Mouse (Mus musculus) neural tube, embryonic 15.5 days (tissue): Measurements from ENCODE around the gene Klhl41. TPM values are rescaled to one million over a fixed set of nuclear protein-coding genes. Genes with fewer than 3 reads are reported as not detected.
A peak's percentile ranks its signal among the peaks of the same experiment; 100 is the strongest.
"Not testable (repeated sequence)": the region's sequence is repeated elsewhere in the genome, so short reads cannot be mapped to it uniquely, and the experiment has no call there.

Source experiments
- ATAC-seq: fragments of 200-750 bp; cut with Nextera tagmentation; 2 replicates; pipeline ENCODE4 v1.8.0; 2017; ENCODE audit warnings: mild to moderate bottlenecking, moderate TSS enrichment, moderate library complexity; ENCODE audit not compliant: low FRiP score
- H3K27ac ChIP-seq: fragments of 300-500 bp; sonication (generic); replicated peaks from 2 replicates; pipeline ENCODE4 v1.5.1; 2015; ENCODE audit warnings: mild to moderate bottlenecking, inconsistent platforms
- H3K27me3 ChIP-seq: fragments of 300-500 bp; sonication (generic); replicated peaks from 2 replicates; pipeline ENCODE4 v1.6.1; 2015; ENCODE audit warnings: inconsistent platforms
- H3K36me3 ChIP-seq: fragments of 300-500 bp; sonication (generic); 2 replicates; pipeline ENCODE4 v1.6.1; 2015; ENCODE audit warnings: inconsistent platforms
- H3K4me1 ChIP-seq: fragments of 300-500 bp; sonication (generic); 2 replicates; pipeline ENCODE4 v1.6.1; 2015; ENCODE audit warnings: inconsistent platforms
- H3K4me2 ChIP-seq: fragments of 300-500 bp; sonication (generic); 2 replicates; pipeline ENCODE4 v1.6.1; 2015; ENCODE audit warnings: inconsistent platforms, mild to moderate bottlenecking, moderate library complexity
- H3K4me3 ChIP-seq: fragments of 300-500 bp; sonication (generic); replicated peaks from 2 replicates; pipeline ENCODE4 v1.5.1; 2015; ENCODE audit warnings: mild to moderate bottlenecking, inconsistent platforms
- H3K9ac ChIP-seq: fragments of 300-500 bp; sonication (generic); replicated peaks from 2 replicates; pipeline ENCODE4 v1.6.1; 2015; ENCODE audit warnings: mild to moderate bottlenecking, inconsistent platforms
- H3K9me3 ChIP-seq: fragments of 300-500 bp; sonication (generic); replicated peaks from 2 replicates; pipeline ENCODE4 v1.6.1; 2016; ENCODE audit warnings: inconsistent platforms
- WGBS: fragments of 180-500 bp; shearing (Covaris S2); methylation state at CpG from one replicate; pipeline ENCODE4 v1.1.7; 2015; ENCODE audit warnings: mixed read lengths; 5-methylcytosine and 5-hydroxymethylcytosine counted together
- polyA plus RNA-seq: library from polyadenylated mRNA; unstranded; fragments of >200 nt; fragmentation: Nextera tagmentation; extraction: Ambion mirVana; gene quantifications from 2 replicates; pipeline ENCODE4 v1.2.1, GENCODE M21; 2015

The Klhl41 gene
- polyA plus RNA-seq, 1 experiment from 2014 or later, result 2.2 TPM

GRCm38 (mm10) chr2:69649716-69650115, 20.2 kb upstream of the Klhl41 start:
- no peak overlapping the region for H3K9ac ChIP-seq
- no peak for ATAC-seq
- H3K4me2 ChIP-seq, result no peak overlapping the region
- 91% methylated on average over 5 of the region's 5 CpGs for WGBS
- no peaks in the 10 kb centered on the region for H3K9me3 ChIP-seq
- H3K4me3 ChIP-seq, result no peak overlapping the region
- peaks cover 13% of the 10 kb centered on the region for H3K36me3 ChIP-seq
- peaks cover 10% of the 10 kb centered on the region for H3K4me1 ChIP-seq
- H3K27me3 ChIP-seq, result no peaks in the 10 kb centered on the region
- no peak overlapping the region for H3K27ac ChIP-seq

DNA sequence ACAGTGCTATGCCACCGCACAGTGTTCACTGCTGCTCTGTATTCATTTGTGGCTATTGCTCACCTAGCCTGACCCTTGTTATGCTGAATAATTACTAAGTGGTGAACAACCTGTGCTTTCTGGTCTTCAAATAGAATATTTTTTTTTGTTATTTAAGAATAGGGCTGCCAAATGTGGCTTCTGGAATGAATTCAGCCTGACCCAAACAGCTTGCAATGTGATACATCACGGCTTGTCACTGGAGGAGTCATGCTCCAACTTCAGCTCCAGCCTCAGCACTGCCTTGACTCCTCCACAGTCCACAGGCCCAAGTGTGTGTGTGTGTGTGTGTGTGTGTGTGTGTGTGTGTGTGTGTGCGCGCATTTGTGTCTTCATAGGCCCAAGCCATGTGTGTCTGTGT, 10.6 kb upstream of the Klhl41 start:
- ATAC-seq, result no peak
- H3K27ac ChIP-seq, result no peak overlapping the region
- H3K4me2 ChIP-seq, result no peak overlapping the region
- H3K4me1 ChIP-seq, result no peaks in the 10 kb centered on the region
- no peaks in the 10 kb centered on the region for H3K27me3 ChIP-seq
- no peaks in the 10 kb centered on the region for H3K9me3 ChIP-seq
- WGBS, result 98% methylated on average over 4 of the region's 4 CpGs
- no peak overlapping the region for H3K4me3 ChIP-seq
- peaks cover 69% of the 10 kb centered on the region for H3K36me3 ChIP-seq
- no peak overlapping the region for H3K9ac ChIP-seq

GRCm38 (mm10) chr2:69663827-69664476, 6.0 kb upstream of the Klhl41 start:
- no peaks in the 10 kb centered on the region for H3K27me3 ChIP-seq
- H3K9ac ChIP-seq, result no peak overlapping the region
- no peaks in the 10 kb centered on the region for H3K4me1 ChIP-seq
- no peaks in the 10 kb centered on the region for H3K9me3 ChIP-seq
- no peak overlapping the region for H3K4me3 ChIP-seq
- 91% methylated on average over 13 of the region's 13 CpGs for WGBS
- H3K36me3 ChIP-seq, result peaks cover 48% of the 10 kb centered on the region
- no peak overlapping the region for H3K4me2 ChIP-seq
- no peak overlapping the region for H3K27ac ChIP-seq
- no peak for ATAC-seq

DNA sequence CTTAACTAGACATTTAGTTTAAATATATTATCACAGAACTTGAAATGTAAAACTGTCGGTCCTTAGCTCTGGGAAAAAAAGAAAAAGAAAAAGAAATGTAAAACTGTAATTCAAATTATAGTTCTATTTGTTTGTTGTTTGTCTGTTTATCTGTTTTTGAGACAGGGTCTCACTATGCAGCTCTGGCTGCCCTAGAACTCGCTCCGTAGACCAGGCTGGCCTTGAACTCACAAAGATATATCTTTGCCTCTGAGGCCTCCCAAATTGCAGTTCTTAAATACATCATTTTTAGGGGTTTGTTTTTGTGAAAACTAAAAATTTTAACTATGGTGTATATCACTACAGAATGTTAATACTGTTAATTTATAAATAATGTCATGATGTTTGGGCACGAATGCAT, 2.3 kb upstream of the Klhl41 start:
- Histone ChIP-seq H3K27ac (no peak overlapping the region), H3K27me3 (no peaks in the 10 kb centered on the region), H3K36me3 (peaks cover 25% of the 10 kb centered on the region), H3K9me3 (no peaks in the 10 kb centered on the region), H3K4me3 (no peak overlapping the region), H3K9ac (no peak overlapping the region), H3K4me2 (no peak overlapping the region), H3K4me1 (no peaks in the 10 kb centered on the region)
- WGBS, result 97% methylated on average over 4 of the region's 4 CpGs
- no peak for ATAC-seq

DNA sequence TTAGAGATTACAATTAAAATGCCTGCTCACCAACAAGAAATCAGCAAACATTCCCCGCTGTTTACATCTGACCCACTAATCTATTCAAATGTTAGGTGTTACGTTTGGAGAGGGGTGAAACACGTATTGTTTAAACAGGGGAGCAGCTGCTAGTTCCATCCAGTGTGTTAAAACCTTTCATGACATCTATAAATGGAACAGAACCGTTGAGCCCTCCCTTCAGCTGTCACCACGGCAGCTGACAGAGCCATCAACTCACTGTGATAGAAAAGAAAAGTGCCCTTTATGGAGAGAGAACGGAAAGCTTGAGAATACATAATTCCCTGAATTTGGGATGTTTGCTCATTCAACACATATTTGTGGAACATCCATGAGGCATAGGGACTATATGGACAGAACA, 1.5 kb upstream of the Klhl41 start:
- no peak for ATAC-seq
- Histone ChIP-seq H3K4me2 (no peak overlapping the region), H3K27me3 (no peaks in the 10 kb centered on the region), H3K4me3 (no peak overlapping the region), H3K36me3 (peaks cover 18% of the 10 kb centered on the region; the same call in 1 of the 2 replicates), H3K4me1 (no peaks in the 10 kb centered on the region), H3K27ac (no peak overlapping the region), H3K9ac (no peak overlapping the region), H3K9me3 (no peaks in the 10 kb centered on the region)
- WGBS, result 67% methylated on average over 6 of the region's 6 CpGs

- Histone ChIP-seq H3K9me3 (no peaks in the 10 kb centered on the region), H3K4me1 (no peaks in the 10 kb centered on the region), H3K4me3 (no peak overlapping the region), H3K27me3 (no peaks in the 10 kb centered on the region), H3K4me2 (no peak overlapping the region), H3K9ac (no peak overlapping the region), H3K36me3 (no peaks in the 10 kb centered on the region), H3K27ac (no peak overlapping the region)
- 72% methylated on average over 5 of the region's 5 CpGs for WGBS
- no peak for ATAC-seq
Observed at GRCm38 (mm10) chr2:69673723-69674122, 3.8 kb downstream of the Klhl41 start.

- H3K9me3 ChIP-seq, result no peaks in the 10 kb centered on the region
- 72% methylated on average over 9 of the region's 9 CpGs for WGBS
- no peaks in the 10 kb centered on the region for H3K36me3 ChIP-seq
- H3K27me3 ChIP-seq, result no peaks in the 10 kb centered on the region
- H3K9ac ChIP-seq, result no peak overlapping the region
- no peak overlapping the region for H3K4me2 ChIP-seq
- ATAC-seq, result no peak
- H3K27ac ChIP-seq, result no peak overlapping the region
- no peak overlapping the region for H3K4me3 ChIP-seq
- H3K4me1 ChIP-seq, result no peaks in the 10 kb centered on the region
Observed at GRCm38 (mm10) chr2:69675266-69675665, 5.3 kb downstream of the Klhl41 start.

- H3K4me3 ChIP-seq, result no peak overlapping the region
- no peaks in the 10 kb centered on the region for H3K36me3 ChIP-seq
- no peak overlapping the region for H3K9ac ChIP-seq
- no peaks in the 10 kb centered on the region for H3K4me1 ChIP-seq
- H3K9me3 ChIP-seq, result no peaks in the 10 kb centered on the region
- H3K27ac ChIP-seq, result no peak overlapping the region
- ATAC-seq, result no peak
- no peak overlapping the region for H3K4me2 ChIP-seq
- WGBS, result 64% methylated on average over 2 of the region's 2 CpGs
- no peaks in the 10 kb centered on the region for H3K27me3 ChIP-seq
Observed at GRCm38 (mm10) chr2:69676713-69677112, 6.8 kb downstream of the Klhl41 start.

GRCm38 (mm10) chr2:69677215-69677614, 7.3 kb downstream of the Klhl41 start:
- not testable (repeated sequence) for H3K9me3 ChIP-seq, ATAC-seq, H3K27me3 ChIP-seq, H3K4me3 ChIP-seq, H3K27ac ChIP-seq, H3K4me1 ChIP-seq, H3K9ac ChIP-seq, H3K4me2 ChIP-seq, H3K36me3 ChIP-seq
- 87% methylated on average over 2 of the region's 2 CpGs for WGBS

DNA sequence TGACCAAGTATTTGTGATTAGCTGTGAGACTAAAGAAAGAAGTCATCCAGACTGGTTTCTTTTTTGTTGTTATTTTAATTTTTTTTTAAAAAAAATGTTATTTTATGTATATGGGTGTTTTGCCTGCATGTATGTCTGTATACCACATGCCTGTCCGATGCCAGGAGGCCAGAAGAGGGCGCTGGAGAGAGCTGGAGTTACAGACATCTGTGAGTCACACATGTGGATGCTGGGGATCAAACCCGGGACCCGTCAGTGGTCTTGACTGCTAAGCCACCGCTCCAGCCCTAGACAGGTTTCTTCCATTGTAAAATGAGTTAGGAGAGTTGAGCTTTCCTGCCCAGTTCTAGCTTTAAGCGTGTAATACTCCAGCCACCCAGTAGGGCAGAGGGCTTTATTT, 10.1 kb downstream of the Klhl41 start:
- H3K27me3 ChIP-seq, result no peaks in the 10 kb centered on the region
- ATAC-seq, result no peak
- no peak overlapping the region for H3K4me2 ChIP-seq
- H3K9me3 ChIP-seq, result no peaks in the 10 kb centered on the region
- no peak overlapping the region for H3K4me3 ChIP-seq
- no peak overlapping the region for H3K27ac ChIP-seq
- H3K36me3 ChIP-seq, result no peaks in the 10 kb centered on the region
- H3K4me1 ChIP-seq, result peaks cover 9% of the 10 kb centered on the region
- no peak overlapping the region for H3K9ac ChIP-seq
- 63% methylated on average over 6 of the region's 6 CpGs for WGBS

GRCm38 (mm10) chr2:69681931-69682330, 12.0 kb downstream of the Klhl41 start:
- no peak overlapping the region for H3K27ac ChIP-seq
- no peaks in the 10 kb centered on the region for H3K27me3 ChIP-seq
- peaks cover 9% of the 10 kb centered on the region for H3K4me1 ChIP-seq
- ATAC-seq, result no peak
- H3K4me2 ChIP-seq, result no peak overlapping the region
- no peaks in the 10 kb centered on the region for H3K9me3 ChIP-seq
- H3K9ac ChIP-seq, result no peak overlapping the region
- H3K4me3 ChIP-seq, result no peak overlapping the region
- peaks cover 7% of the 10 kb centered on the region for H3K36me3 ChIP-seq
- WGBS, result 92% methylated on average over 4 of the region's 4 CpGs

GRCm38 (mm10) chr2:69683036-69683805, 13.3 kb downstream of the Klhl41 start:
- peak overlapping the region; percentile 15; the same call in 1 of the 2 replicates for H3K4me3 ChIP-seq
- peak; percentile 55; the same call in 1 of the 2 replicates for ATAC-seq
- H3K4me1 ChIP-seq, result peaks cover 9% of the 10 kb centered on the region
- H3K4me2 ChIP-seq, result peak overlapping the region; percentile 22
- peaks cover 19% of the 10 kb centered on the region for H3K36me3 ChIP-seq
- H3K9me3 ChIP-seq, result no peaks in the 10 kb centered on the region
- WGBS, result 23% methylated on average over 13 of the region's 13 CpGs
- H3K27ac ChIP-seq, result no peak overlapping the region
- H3K9ac ChIP-seq, result no peak overlapping the region
- H3K27me3 ChIP-seq, result no peaks in the 10 kb centered on the region
